Mouse (Mus musculus) G1E (cell line): ENCODE measurements around the gene Ginm1.

Experiments used
- CTCF ChIP-seq: IDR thresholded peaks from 2 replicates; pipeline ENCODE4 v1.5.1; 2012; ENCODE audit warnings: low read depth, low read length, inconsistent platforms, mixed read lengths
- POLR2AphosphoS5 ChIP-seq: IDR thresholded peaks from 2 replicates; pipeline ENCODE4 v1.6.1; 2012; ENCODE audit warnings: low read depth, low read length, inconsistent platforms; ENCODE audit not compliant: insufficient replicate concordance

DNA sequence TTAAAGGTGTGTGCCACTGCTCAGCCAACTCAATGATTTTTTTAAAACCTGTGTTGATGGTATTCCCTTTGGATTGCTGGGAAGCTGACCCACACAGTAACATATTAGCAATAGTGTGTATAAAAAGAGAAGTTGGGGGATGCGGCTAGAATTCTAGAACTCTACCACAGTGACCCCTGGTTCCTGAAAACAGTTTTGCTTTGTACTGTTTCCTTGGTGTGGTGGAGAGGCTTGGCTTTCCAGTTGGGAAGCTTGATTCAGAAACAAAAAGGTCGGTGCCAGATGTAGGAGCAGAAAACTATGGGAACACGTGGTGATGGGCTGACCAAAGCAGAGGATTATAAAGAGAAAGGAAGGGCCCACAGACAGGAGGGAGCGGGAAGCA is 32.6 kb upstream of the Ginm1 start:
- TF ChIP-seq CTCF (no peak), POLR2AphosphoS5 (no peak)
